Mouse (Mus musculus): ENCODE data around the gene Tbc1d16.

The Tbc1d16 gene

GRCm38 (mm10) chr11:119235596-119235995, 7.3 kb upstream of the Tbc1d16 start:
- peak; percentile 52 to 66 for DNase-seq

DNA sequence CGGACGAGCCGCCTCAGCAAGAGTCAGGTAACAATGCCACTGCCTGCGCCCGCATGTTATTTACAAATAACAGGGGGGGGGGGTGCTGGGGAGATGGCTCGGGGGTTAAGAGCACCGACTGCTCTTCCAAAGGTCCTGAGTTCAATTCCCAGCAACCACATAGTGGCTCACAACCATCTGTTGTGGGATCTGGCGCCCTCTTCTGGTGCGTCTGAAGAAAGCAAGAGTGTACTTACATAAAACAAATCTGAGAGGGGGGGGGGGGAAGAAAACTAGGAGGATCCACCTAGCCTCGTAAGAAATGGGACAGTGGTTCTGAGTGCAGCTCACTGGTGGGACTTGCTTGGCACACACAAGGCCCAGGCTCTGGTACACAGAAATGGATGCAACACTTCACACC, 6.5 kb upstream of the Tbc1d16 start:
- no peak for DNase-seq

DNA sequence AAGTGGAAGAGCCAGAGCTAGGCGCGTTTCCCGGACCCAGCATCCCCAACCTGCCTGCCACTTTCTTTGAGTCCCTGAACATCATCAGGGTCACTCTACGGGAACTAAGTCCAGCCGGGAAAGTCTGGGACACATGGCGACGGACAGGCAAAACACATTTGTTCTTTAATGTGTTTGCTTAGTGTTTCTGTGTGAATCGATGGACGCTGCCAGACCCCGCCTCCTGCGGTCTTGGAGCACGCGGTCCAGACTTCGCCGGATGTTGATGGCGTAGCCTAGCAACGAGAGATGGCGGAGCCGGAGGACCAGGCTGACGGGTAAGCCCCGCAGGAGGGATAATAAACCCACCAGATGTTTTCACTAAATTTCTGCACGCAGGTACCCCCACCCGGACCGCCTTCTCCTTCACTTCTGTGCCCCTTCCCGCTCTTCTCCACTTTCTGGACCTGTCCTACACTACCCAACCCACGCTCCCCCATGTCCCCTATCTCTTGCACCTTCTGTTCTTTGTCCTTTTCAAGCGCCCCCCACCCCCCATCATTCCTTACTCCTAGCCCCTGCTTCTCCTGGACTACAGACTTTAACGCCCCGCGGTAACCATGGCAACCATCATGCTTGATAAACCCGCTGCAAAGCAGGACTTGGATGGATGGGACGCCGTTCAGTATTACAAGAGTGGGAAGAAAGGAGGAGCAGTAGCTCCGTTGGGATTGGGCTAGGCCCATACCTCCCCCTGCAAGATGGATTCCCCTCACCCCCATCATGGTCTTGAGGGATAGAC, 737 bp upstream of the Tbc1d16 start:
- peak in 1 of 2 experiments; percentile 53 for DNase-seq

DNA sequence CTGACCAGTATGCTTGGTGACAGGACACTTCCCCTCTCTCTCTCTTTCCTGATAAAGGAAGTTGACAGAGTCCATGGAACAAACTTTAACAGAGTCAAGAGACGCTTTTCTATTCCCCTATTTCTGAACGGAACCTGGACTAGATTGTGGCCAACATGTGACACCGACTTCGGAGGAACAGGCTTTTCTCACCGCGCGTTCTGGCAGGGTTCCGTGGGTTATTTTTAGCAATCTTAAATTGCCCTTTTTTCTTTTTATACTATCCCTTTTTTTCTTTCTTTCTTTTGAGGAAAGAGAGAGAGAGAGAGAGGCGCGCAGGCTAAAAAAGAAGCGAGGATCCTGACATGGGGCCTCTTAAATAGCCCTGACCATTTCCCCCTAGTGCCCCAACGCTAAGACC, 708 bp downstream of the Tbc1d16 start:
- peak in 1 of 2 experiments; percentile 42 for DNase-seq

DNA sequence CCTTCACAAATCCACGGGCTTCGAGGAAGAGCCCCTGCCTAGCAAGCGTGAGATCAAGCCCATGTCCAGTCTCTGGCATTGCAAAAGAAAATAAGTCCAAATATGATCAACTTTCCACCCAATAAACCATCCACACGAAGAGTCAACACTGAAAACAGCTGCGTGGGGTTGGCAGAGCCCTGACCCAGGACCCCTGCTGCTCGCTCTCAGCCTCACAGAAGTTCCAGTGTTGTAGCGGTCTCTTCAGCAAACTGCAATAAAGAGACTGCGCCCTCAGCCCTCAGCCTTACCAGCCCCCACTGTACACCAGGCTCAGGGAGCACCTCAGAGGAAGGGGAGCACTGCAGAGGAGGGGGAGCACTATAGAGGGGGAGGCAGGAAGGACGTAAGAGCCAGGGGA, 2.7 kb downstream of the Tbc1d16 start:
- DNase-seq = no peak

GRCm38 (mm10) chr11:119224926-119225325, 3.4 kb downstream of the Tbc1d16 start:
- DNase-seq = no peak

DNA sequence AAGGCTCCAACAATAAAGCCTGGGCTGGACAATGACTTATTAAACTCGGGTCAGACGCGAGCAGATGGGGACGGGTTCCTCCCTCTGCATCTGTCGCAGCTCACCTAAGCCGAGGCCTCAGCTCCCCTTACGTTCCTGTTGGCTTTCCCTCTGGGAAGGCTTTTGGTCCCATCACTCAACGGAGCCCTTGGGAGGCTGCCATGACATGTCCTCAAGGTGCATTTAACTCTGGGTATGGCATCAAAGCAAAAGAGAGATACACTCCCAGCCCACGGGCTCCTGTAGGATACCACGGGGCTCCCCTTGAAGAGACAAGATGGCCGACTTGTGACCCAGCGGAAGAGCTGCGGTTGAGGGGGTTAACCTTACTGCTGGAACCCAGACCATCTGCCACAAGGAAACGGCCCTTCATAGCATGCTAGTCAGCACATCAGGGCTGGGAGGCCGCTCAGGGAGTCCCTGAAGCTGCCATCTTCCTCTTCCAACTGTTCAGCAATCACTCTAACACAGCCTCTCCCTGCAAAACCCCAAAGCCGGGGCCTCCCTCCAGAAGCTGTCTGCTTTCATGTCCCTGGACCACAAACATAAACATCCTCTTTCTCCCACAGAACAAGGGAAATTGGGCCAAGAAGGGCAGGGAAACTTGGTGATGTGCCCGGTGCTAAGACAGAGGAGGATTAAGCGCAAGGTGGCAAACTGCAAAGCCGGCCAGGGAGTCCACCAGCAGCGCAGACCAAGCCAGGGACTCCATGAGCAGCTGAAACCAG, 5.0 kb downstream of the Tbc1d16 start:
- DNase-seq = peak in 1 of 2 experiments; percentile 43

DNA sequence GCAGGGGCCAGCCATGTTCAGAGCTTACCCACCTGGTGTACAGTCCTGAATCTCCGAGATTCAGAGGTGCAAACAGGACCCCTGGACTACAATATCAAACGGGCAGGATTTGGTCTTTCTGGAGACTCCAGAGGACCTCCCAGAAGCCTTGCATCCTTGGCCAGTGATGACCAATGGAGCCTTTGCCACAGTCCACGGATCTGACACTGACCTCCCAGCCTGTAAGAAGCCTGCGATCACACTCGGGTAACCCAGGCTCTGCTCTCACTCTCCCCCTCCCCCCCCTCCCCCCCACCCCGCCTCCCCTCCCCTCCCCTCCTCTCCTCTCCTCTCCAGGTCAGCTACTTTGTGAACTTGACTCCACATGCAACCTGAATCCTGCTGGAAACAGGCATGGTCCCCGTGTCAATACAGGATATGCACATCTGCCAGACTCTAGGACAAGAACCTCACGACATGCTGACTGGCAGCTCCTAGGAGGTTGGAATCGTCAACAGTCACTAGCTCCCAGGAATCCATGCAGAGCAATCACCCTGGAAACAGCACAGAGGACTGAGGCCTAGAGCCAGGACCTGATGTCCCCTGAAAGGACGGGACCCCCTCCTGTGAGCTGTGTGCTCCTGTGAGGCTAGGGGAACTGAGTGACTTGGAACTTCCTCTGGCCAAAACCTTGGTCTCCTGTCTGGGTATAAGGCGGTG, 6.3 kb downstream of the Tbc1d16 start:
- DNase-seq = no peak

DNA sequence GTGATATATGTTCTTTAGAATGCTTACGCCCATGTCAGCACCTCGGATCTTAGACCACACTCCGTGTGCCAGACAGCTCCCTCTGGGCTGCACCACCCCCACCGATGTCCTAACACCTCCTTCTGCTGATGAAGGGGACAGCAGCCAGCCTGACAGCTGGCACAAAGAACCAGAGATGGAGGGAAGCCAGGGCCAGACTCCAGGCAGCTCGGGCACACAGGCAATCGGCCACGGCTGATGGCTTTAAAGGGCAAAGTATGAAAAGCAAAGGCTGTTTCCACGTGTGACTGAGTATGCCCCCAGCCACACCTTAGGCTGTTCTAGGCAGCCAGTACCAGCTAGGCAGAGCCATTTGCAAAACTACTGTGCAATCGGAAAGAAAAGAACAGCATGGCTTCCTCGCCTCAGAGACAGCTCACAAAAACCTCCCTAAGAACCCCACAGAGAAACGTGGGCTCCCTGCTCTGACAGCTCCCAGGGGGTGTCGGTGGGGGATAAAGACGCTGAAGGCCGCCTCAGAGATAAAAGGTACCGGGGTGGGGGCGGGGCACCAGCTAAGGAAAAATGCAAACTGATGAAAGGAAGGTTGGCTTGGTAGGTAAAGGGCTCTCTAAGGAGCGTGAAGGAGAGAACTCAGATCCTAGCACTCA, 8.4 kb downstream of the Tbc1d16 start:
- peak; percentile 91 to 94 for DNase-seq

DNA sequence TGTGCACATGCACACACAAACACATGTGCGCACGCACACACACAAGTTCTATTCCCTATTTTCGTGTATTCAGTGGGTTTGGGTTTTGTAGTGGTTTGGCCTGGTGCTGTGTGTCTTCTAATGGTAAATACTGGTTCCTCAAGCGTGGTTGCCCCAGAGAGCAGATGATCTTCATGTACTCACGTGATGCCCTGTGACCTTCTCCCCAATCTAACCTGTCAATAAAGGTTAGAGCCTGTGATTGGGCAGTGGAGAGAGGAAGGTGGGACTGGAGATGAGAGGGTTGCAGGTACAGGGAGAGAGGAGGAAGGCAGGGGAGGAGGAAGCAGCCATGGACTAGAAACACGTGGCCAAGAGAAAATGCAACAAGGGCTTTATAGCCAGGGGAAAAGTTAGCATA, 10.4 kb downstream of the Tbc1d16 start:
- DNase-seq = no peak

- DNase-seq = peak; percentile 96 to 98
Observed at GRCm38 (mm10) chr11:119215905-119216507, 12.3 kb downstream of the Tbc1d16 start.

- peak; percentile 61 to 64 for DNase-seq
Observed at GRCm38 (mm10) chr11:119215038-119215904, 13.0 kb downstream of the Tbc1d16 start.

DNA sequence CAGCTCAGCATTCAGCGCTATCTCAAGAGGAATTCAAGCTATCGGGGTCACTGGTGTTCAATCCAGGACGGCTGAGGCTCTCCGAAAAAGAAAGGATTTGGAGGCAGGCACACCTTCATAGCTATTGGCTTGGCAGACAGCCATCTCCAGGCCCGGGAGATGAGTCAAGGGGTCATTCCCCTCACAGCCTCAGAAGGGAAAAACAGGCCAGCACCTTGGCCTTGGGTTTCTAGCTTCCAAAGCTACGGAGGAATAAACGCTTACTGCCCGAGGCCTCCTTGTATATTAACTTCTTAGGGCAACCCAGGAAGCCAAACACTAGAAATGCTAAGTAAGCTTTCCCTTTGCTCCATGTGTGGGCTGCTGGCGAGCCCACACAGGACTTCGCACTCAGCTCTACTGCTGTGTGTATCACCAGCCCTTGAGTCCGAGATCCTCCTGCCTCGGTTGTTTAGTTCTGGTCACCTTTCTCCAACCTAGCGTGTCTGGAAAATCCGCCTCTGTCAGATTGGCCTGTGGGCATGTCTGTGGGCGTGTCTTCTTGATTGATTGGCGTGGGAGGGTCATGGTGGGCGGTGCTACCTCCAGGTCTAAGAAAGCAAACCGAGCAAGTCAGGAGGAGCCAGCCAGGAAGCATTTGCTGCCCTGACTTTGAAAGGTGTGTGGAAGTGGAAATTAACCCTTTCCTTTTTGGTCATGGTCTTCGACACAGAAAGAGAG, 15.0 kb downstream of the Tbc1d16 start:
- DNase-seq = no peak

- no peak for DNase-seq
Observed at GRCm38 (mm10) chr11:119211604-119212309, 16.5 kb downstream of the Tbc1d16 start.

- peak; percentile 92 to 93 for DNase-seq
Observed at GRCm38 (mm10) chr11:119210321-119211100, 17.8 kb downstream of the Tbc1d16 start.

- DNase-seq = peak; percentile 71 to 72
Observed at GRCm38 (mm10) chr11:119209371-119210025, 18.8 kb downstream of the Tbc1d16 start.

DNA sequence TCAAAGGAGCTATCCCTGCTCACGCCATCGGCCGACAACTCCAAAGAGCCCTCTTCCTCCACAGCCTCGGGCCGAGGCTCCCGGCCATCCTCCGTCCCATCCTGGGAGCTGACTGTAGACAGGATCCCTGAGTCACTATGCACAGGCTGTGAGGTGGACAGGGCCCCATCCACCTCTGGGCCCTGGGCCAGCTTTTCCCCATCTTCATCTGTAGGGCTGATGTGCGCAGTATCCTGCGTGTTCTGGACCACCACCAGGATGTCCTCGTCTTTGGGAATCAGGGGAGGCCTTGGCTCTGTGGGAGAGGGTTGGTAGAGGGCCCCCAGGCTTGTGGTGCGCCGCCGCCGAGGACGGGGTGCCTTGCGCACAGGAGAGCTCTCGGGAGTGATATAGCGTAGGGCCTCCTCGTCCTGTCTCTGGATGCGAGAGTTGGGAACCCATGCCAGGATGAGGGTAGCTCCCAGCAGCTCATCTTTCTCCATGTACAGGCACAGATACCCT, 19.4 kb downstream of the Tbc1d16 start:
- DNase-seq = no peak

DNA sequence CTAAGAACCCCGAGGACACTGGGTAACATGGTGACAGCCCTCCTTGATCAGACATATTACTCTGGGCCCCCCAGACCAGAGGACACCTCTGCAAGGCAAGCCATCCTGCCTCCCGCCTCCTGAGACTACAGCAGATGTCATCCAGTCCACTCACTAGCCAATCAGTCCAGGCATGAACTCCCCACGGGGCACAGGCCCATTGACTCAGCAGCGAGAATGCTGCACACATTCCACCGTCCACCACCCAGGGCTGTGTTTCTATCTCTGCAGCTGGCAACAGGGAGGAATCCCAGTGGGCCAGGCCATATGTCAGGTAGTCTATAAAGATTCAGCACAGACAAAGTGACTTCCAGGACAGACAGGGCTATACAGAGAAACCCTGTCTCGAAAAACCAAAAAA, 20.3 kb downstream of the Tbc1d16 start:
- no peak for DNase-seq

Data from cerebellum, postnatal 36 days (tissue).